Mouse (Mus musculus) MEL (cell line): ENCODE measurements at regions not wholly inside any gene's neighbourhood (a gene's known extent, or its start where the extent isn't known, plus 50 kb on each side); places are given as distances from the start of the nearest gene placed in this dataset.
A peak's percentile ranks its signal among the peaks of the same experiment; 100 is the strongest.

Experiments used
- DNase-seq: peaks from one replicate; pipeline ENCODE4 v3.0.0; 2011; ENCODE audit warnings: low read depth, low spot score
- H3K27ac ChIP-seq: 2 replicates; pipeline ENCODE4 v1.5.1; 2012; ENCODE audit warnings: low read depth, mild to moderate bottlenecking, control low read depth, low read length, moderate library complexity; ENCODE audit not compliant: control insufficient read depth
- H3K27me3 ChIP-seq, 2 experiments: fragments of 150-350 bp in 1 of 2; sonication (generic) in 1 of 2; 2 replicates each; pipeline ENCODE4 v1.6.1; 2012; ENCODE audit warnings: low read length in 2 of 2, mild to moderate bottlenecking in 2 of 2, improper control_type of control experiment in 1 of 2, moderate library complexity in 1 of 2; ENCODE audit not compliant: insufficient read depth in 2 of 2, control insufficient read depth in 1 of 2
- H3K36me3 ChIP-seq, 2 experiments: 2 replicates each; pipeline ENCODE4 v1.6.1; 2012 to 2014; ENCODE audit warnings: low read length in 2 of 2, improper control_type of control experiment in 1 of 2, inconsistent platforms in 1 of 2, mild to moderate bottlenecking in 1 of 2; ENCODE audit not compliant: insufficient read depth in 2 of 2, control insufficient read depth in 1 of 2
- H3K4me1 ChIP-seq, 2 experiments: fragments of 150-350 bp in 1 of 2; sonication (generic) in 1 of 2; 2 replicates each; pipeline ENCODE4 v1.6.1; 2012; ENCODE audit warnings: low read length in 2 of 2, improper control_type of control experiment in 1 of 2, mild to moderate bottlenecking in 1 of 2; ENCODE audit not compliant: insufficient read depth in 2 of 2, control insufficient read depth in 1 of 2
- H3K4me3 ChIP-seq, 2 experiments: fragments of 150-350 bp in 1 of 2; sonication (generic) in 1 of 2; 2 replicates each; pipeline ENCODE4 v1.5.1; 2012; ENCODE audit warnings: low read depth in 2 of 2, low read length in 2 of 2, mild to moderate bottlenecking in 2 of 2, moderate library complexity in 2 of 2, control low read depth in 1 of 2, improper control_type of control experiment in 1 of 2; ENCODE audit not compliant: control insufficient read depth in 1 of 2, insufficient read depth in 1 of 2
- H3K79me2 ChIP-seq: 2 replicates; pipeline ENCODE4 v1.6.1; 2012; ENCODE audit warnings: mild to moderate bottlenecking, low read length, moderate library complexity; ENCODE audit not compliant: control insufficient read depth, poor library complexity, insufficient read depth
- H3K9ac ChIP-seq: 2 replicates; pipeline ENCODE4 v1.6.1; 2012; ENCODE audit warnings: low read depth, mild to moderate bottlenecking, control low read depth, low read length, moderate library complexity; ENCODE audit not compliant: control insufficient read depth, poor library complexity, severe bottlenecking
- H3K9me3 ChIP-seq: fragments of 150-350 bp; sonication (generic); replicated peaks from 2 replicates; pipeline ENCODE4 v1.6.1; 2012; ENCODE audit warnings: mild to moderate bottlenecking, low read length, improper control_type of control experiment, moderate library complexity; ENCODE audit not compliant: insufficient read depth
- BHLHE40 ChIP-seq: IDR thresholded peaks from 2 replicates; pipeline ENCODE4 v1.6.1; 2012; ENCODE audit warnings: low read depth, mild to moderate bottlenecking, inconsistent platforms, low read length, improper control_type of control experiment, borderline replicate concordance
- CHD1 ChIP-seq: IDR thresholded peaks from 2 replicates; pipeline ENCODE4 v1.6.1; 2012; ENCODE audit warnings: low read depth, mild to moderate bottlenecking, inconsistent platforms, low read length, improper control_type of control experiment
- CHD2 ChIP-seq: IDR thresholded peaks from 2 replicates; pipeline ENCODE4 v1.6.1; 2011; ENCODE audit warnings: low read length, improper control_type of control experiment
- CTCF ChIP-seq, 3 experiments: IDR thresholded peaks in 2 of 3; conservative IDR thresholded peaks in 1 of 3; 2 replicates each; pipeline ENCODE4 v1.5.1; 2011 to 2012; ENCODE audit warnings: low read length in 3 of 3, low read depth in 2 of 3, mild to moderate bottlenecking in 2 of 3, improper control_type of control experiment in 1 of 3, inconsistent platforms in 1 of 3, mixed read lengths in 1 of 3, moderate library complexity in 1 of 3; ENCODE audit not compliant: control insufficient read depth in 1 of 3, insufficient read depth in 1 of 3, poor library complexity in 1 of 3, severe bottlenecking in 1 of 3
- E2F4 ChIP-seq: IDR thresholded peaks from 2 replicates; pipeline ENCODE4 v1.6.1; 2011; ENCODE audit warnings: low read depth, low read length, improper control_type of control experiment, borderline replicate concordance
- ELF1 ChIP-seq: IDR thresholded peaks from 2 replicates; pipeline ENCODE4 v1.6.1; 2014; ENCODE audit warnings: low read depth, mild to moderate bottlenecking, inconsistent platforms, low read length, improper control_type of control experiment, moderate library complexity
- EP300 ChIP-seq, 2 experiments: IDR thresholded peaks; 2 replicates each; pipeline ENCODE4 v1.6.1; 2011; ENCODE audit warnings: improper control_type of control experiment in 2 of 2, low read length in 2 of 2, low read depth in 1 of 2, mild to moderate bottlenecking in 1 of 2
- ETS1 ChIP-seq: IDR thresholded peaks from 2 replicates; pipeline ENCODE4 v1.6.1; 2012; ENCODE audit warnings: low read depth, mild to moderate bottlenecking, inconsistent platforms, low read length, improper control_type of control experiment, moderate library complexity
- GABPA ChIP-seq: IDR thresholded peaks from 2 replicates; pipeline ENCODE4 v1.6.1; 2012; ENCODE audit warnings: low read depth, mild to moderate bottlenecking, inconsistent platforms, low read length, improper control_type of control experiment, moderate library complexity
- GATA1 ChIP-seq: IDR thresholded peaks from 2 replicates; pipeline ENCODE4 v1.6.1; 2011; ENCODE audit warnings: low read depth, low read length, improper control_type of control experiment
- HCFC1 ChIP-seq: IDR thresholded peaks from 2 replicates; pipeline ENCODE4 v1.6.1; 2012; ENCODE audit warnings: low read depth, mild to moderate bottlenecking, inconsistent platforms, low read length, improper control_type of control experiment, moderate library complexity
- MAFK ChIP-seq: IDR thresholded peaks from 2 replicates; pipeline ENCODE4 v1.6.1; 2011; ENCODE audit warnings: low read depth, mild to moderate bottlenecking, low read length, improper control_type of control experiment, borderline replicate concordance
- MEF2A ChIP-seq: IDR thresholded peaks from 2 replicates; pipeline ENCODE4 v1.6.1; 2014; ENCODE audit warnings: low read depth, mild to moderate bottlenecking, inconsistent platforms, low read length, improper control_type of control experiment; ENCODE audit not compliant: poor library complexity, insufficient replicate concordance, severe bottlenecking; ENCODE audit errors: extremely low read depth
- MXI1 ChIP-seq: IDR thresholded peaks from 2 replicates; pipeline ENCODE4 v1.6.1; 2011; ENCODE audit warnings: mild to moderate bottlenecking, low read depth, low read length, improper control_type of control experiment
- MYC ChIP-seq: IDR thresholded peaks from 2 replicates; pipeline ENCODE4 v1.6.1; 2011; ENCODE audit warnings: low read depth, mild to moderate bottlenecking, low read length, improper control_type of control experiment, moderate library complexity
- NELFE ChIP-seq: IDR thresholded peaks from 2 replicates; pipeline ENCODE4 v1.6.1; 2011; ENCODE audit warnings: low read depth, low read length, improper control_type of control experiment
- POLR2AphosphoS2 ChIP-seq: IDR thresholded peaks from 2 replicates; pipeline ENCODE4 v1.6.1; 2011; ENCODE audit warnings: low read length, improper control_type of control experiment
- RAD21 ChIP-seq: IDR thresholded peaks from 2 replicates; pipeline ENCODE4 v1.6.1; 2011; ENCODE audit warnings: mild to moderate bottlenecking, low read depth, low read length, improper control_type of control experiment
- SIN3A ChIP-seq: IDR thresholded peaks from 2 replicates; pipeline ENCODE4 v1.6.1; 2012; ENCODE audit warnings: low read length, improper control_type of control experiment, inconsistent platforms
- SMC3 ChIP-seq: IDR thresholded peaks from 2 replicates; pipeline ENCODE4 v1.6.1; 2011; ENCODE audit warnings: low read depth, low read length, improper control_type of control experiment
- ZC3H11A ChIP-seq: IDR thresholded peaks from 2 replicates; pipeline ENCODE4 v1.6.1; 2012; ENCODE audit warnings: low read depth, mild to moderate bottlenecking, inconsistent platforms, low read length, improper control_type of control experiment
- ZKSCAN1 ChIP-seq: IDR thresholded peaks from 2 replicates; pipeline ENCODE4 v1.6.1; 2012; ENCODE audit warnings: low read depth, mild to moderate bottlenecking, inconsistent platforms, low read length, improper control_type of control experiment, moderate library complexity
- ZMIZ1 ChIP-seq: IDR thresholded peaks from 2 replicates; pipeline ENCODE4 v1.6.1; 2012; ENCODE audit warnings: low read depth, mild to moderate bottlenecking, inconsistent platforms, low read length, improper control_type of control experiment, moderate library complexity

- H3K4me3 ChIP-seq = no peak overlapping the region
- H3K27ac ChIP-seq = no peak overlapping the region
- no peaks in the 10 kb centered on the region for H3K27me3 ChIP-seq
- DNase-seq = peak; percentile 67
- no peaks in the 10 kb centered on the region for H3K36me3 ChIP-seq
- no peak overlapping the region for H3K9ac ChIP-seq
- H3K9me3 ChIP-seq = no peaks in the 10 kb centered on the region
- no peaks in the 10 kb centered on the region for H3K4me1 ChIP-seq
- no peak for TF ChIP-seq CHD2
- peak; percentile 86 for TF ChIP-seq RAD21
- TF ChIP-seq ZMIZ1 = no peak
- TF ChIP-seq HCFC1 = no peak
- no peak for TF ChIP-seq EP300 (IDR thresholded peaks at IDR 0.05; ENCODE audit: low read depth in 1 of 2, low read length in 2 of 2)
- TF ChIP-seq BHLHE40 = no peak
- peak; percentile 84 for TF ChIP-seq ZC3H11A
- TF ChIP-seq CTCF (IDR thresholded peaks at IDR 0.05 in 2 of 3, conservative IDR thresholded peaks at IDR 0.05 in 1 of 3; ENCODE audit: control insufficient read depth in 1 of 3, insufficient read depth in 1 of 3, low read depth in 2 of 3, low read length in 3 of 3, poor library complexity in 1 of 3, severe bottlenecking in 1 of 3) = peak; percentile 26 to 70 (median 55); a peak in 5 of 6 replicates
- 0 out of 2 replicates have a peak, but pooled peaks have one; percentile 33 for TF ChIP-seq MYC
- peak; percentile 77 for TF ChIP-seq SMC3
- no peak for TF ChIP-seq E2F4
- no peaks in the 10 kb centered on the region for H3K79me2 ChIP-seq
Observed at GRCm38 (mm10) chr3:6106659-6107058, 356.1 kb downstream of the Gm8797 start.

- H3K27me3 ChIP-seq = no peaks in the 10 kb centered on the region
- no peaks in the 10 kb centered on the region for H3K36me3 ChIP-seq
- H3K79me2 ChIP-seq = no peaks in the 10 kb centered on the region
- TF ChIP-seq SIN3A = no peak
- no peak for TF ChIP-seq GATA1
- no peak for TF ChIP-seq MXI1
- no peak for TF ChIP-seq NELFE
- no peak for TF ChIP-seq GABPA
- no peak for TF ChIP-seq ZKSCAN1
- no peak for TF ChIP-seq MEF2A
- no peak for TF ChIP-seq POLR2AphosphoS2
- no peak for TF ChIP-seq MAFK
- no peak for TF ChIP-seq CHD1
- TF ChIP-seq ETS1 = no peak
- TF ChIP-seq ELF1 = no peak
- no peak for TF ChIP-seq ZC3H11A
- TF ChIP-seq ZMIZ1 = no peak
- no peaks in the 10 kb centered on the region for H3K4me1 ChIP-seq
- H3K27ac ChIP-seq = no peak overlapping the region
- no peak overlapping the region for H3K9ac ChIP-seq
- DNase-seq = no peak
- no peaks in the 10 kb centered on the region for H3K9me3 ChIP-seq
- H3K4me3 ChIP-seq = no peak overlapping the region
Observed at GRCm38 (mm10) chr3:6107377-6108155, 357.0 kb downstream of the Gm8797 start.
